Mouse (Mus musculus): ENCODE measurements around the gene Mindy2.

Mindy2 gene

GRCm38 (mm10) chr9:70668048-70668447 lies 11.1 kb upstream of the Mindy2 start:
- DNase-seq (ENCODE audit: low spot score) = no peak

GRCm38 (mm10) chr9:70666811-70667210 lies 9.8 kb upstream of the Mindy2 start:
- DNase-seq (ENCODE audit: low spot score) = no peak

GRCm38 (mm10) chr9:70665372-70666145 lies 8.6 kb upstream of the Mindy2 start:
- DNase-seq (ENCODE audit: low spot score) = no peak

GRCm38 (mm10) chr9:70664847-70665246 lies 7.9 kb upstream of the Mindy2 start:
- no peak for DNase-seq (ENCODE audit: low spot score)

- DNase-seq (ENCODE audit: low spot score) = no peak
Measured at GRCm38 (mm10) chr9:70658266-70658665, 1.3 kb upstream of the Mindy2 start.

GRCm38 (mm10) chr9:70656130-70657007 lies 605 bp downstream of the Mindy2 start, which contains the start of gene Gm10642:
Gm10642 (plus strand) TSS chr9:70656251.
- peak; percentile 14 for DNase-seq (ENCODE audit: low spot score)

- no peak for DNase-seq (ENCODE audit: low spot score)
Measured at GRCm38 (mm10) chr9:70655764-70656129, 1.2 kb downstream of the Mindy2 start.

- no peak for DNase-seq (ENCODE audit: low spot score)
Measured at GRCm38 (mm10) chr9:70654496-70654895, 2.5 kb downstream of the Mindy2 start.

GRCm38 (mm10) chr9:70653875-70654274 lies 3.1 kb downstream of the Mindy2 start:
- DNase-seq (ENCODE audit: low spot score) = no peak

- DNase-seq (ENCODE audit: low spot score) = no peak
Measured at GRCm38 (mm10) chr9:70652221-70652620, 4.8 kb downstream of the Mindy2 start.

- no peak for DNase-seq (ENCODE audit: low spot score)
Measured at GRCm38 (mm10) chr9:70650994-70651393, 6.0 kb downstream of the Mindy2 start.

GRCm38 (mm10) chr9:70650260-70650659 lies 6.7 kb downstream of the Mindy2 start:
- DNase-seq (ENCODE audit: low spot score) = no peak

- DNase-seq (ENCODE audit: low spot score) = no peak
Measured at GRCm38 (mm10) chr9:70636748-70637147, 20.2 kb downstream of the Mindy2 start.

GRCm38 (mm10) chr9:70631665-70632064 lies 25.3 kb downstream of the Mindy2 start:
- DNase-seq (ENCODE audit: low spot score) = no peak

- DNase-seq (ENCODE audit: low spot score) = no peak
Measured at GRCm38 (mm10) chr9:70629711-70630110, 27.3 kb downstream of the Mindy2 start.

GRCm38 (mm10) chr9:70611026-70611673 lies 45.8 kb downstream of the Mindy2 start:
- no peak for DNase-seq (ENCODE audit: low spot score)

GRCm38 (mm10) chr9:70602186-70602845 lies 54.7 kb downstream of the Mindy2 start:
- no peak for DNase-seq (ENCODE audit: low spot score)

GRCm38 (mm10) chr9:70598271-70598670 lies 58.7 kb downstream of the Mindy2 start:
- DNase-seq (ENCODE audit: low spot score) = no peak

- no peak for DNase-seq (ENCODE audit: low spot score)
Measured at GRCm38 (mm10) chr9:70591486-70591885, 65.5 kb downstream of the Mindy2 start.

- no peak for DNase-seq (ENCODE audit: low spot score)
Measured at GRCm38 (mm10) chr9:70590775-70591174, 66.2 kb downstream of the Mindy2 start.

GRCm38 (mm10) chr9:70587171-70587570 lies 69.8 kb downstream of the Mindy2 start:
- DNase-seq (ENCODE audit: low spot score) = no peak

- no peak for DNase-seq (ENCODE audit: low spot score)
Measured at GRCm38 (mm10) chr9:70585172-70585571, 71.8 kb downstream of the Mindy2 start.
